Mouse (Mus musculus): ENCODE data around the gene Nin.

GRCm38 (mm10) chr12:70111367-70112089 lies 2.0 kb downstream of the Nin start:
- TF ChIP-seq CTCF (IDR thresholded peaks at IDR 0.05; ENCODE audit: low read depth) = no peak
- TF ChIP-seq EP300 (optimal IDR thresholded peaks at IDR 0.05) = no peak
